Mouse (Mus musculus) MEL (cell line): ENCODE measurements around the gene Aph1c. TPM values are rescaled to one million over a fixed set of nuclear protein-coding genes. Genes with fewer than 3 reads are reported as not detected.
"Not testable (repeated sequence)": the region's sequence is repeated elsewhere in the genome, so short reads cannot be mapped to it uniquely, and the experiment has no call there.

ENCODE experiments used
- DNase-seq: peaks from one replicate; pipeline ENCODE4 v3.0.0; 2011; ENCODE audit warnings: low read depth, low spot score
- H3K27ac ChIP-seq: 2 replicates; pipeline ENCODE4 v1.5.1; 2012; ENCODE audit warnings: low read depth, mild to moderate bottlenecking, control low read depth, low read length, moderate library complexity; ENCODE audit not compliant: control insufficient read depth
- H3K27me3 ChIP-seq, 2 experiments: fragments of 150-350 bp in 1 of 2; sonication (generic) in 1 of 2; 2 replicates each; pipeline ENCODE4 v1.6.1; 2012; ENCODE audit warnings: low read length in 2 of 2, mild to moderate bottlenecking in 2 of 2, improper control_type of control experiment in 1 of 2, moderate library complexity in 1 of 2; ENCODE audit not compliant: insufficient read depth in 2 of 2, control insufficient read depth in 1 of 2
- H3K36me3 ChIP-seq, 2 experiments: 2 replicates each; pipeline ENCODE4 v1.6.1; 2012 to 2014; ENCODE audit warnings: low read length in 2 of 2, improper control_type of control experiment in 1 of 2, inconsistent platforms in 1 of 2, mild to moderate bottlenecking in 1 of 2; ENCODE audit not compliant: insufficient read depth in 2 of 2, control insufficient read depth in 1 of 2
- H3K4me1 ChIP-seq, 2 experiments: fragments of 150-350 bp in 1 of 2; sonication (generic) in 1 of 2; 2 replicates each; pipeline ENCODE4 v1.6.1; 2012; ENCODE audit warnings: low read length in 2 of 2, improper control_type of control experiment in 1 of 2, mild to moderate bottlenecking in 1 of 2; ENCODE audit not compliant: insufficient read depth in 2 of 2, control insufficient read depth in 1 of 2
- H3K4me3 ChIP-seq, 2 experiments: fragments of 150-350 bp in 1 of 2; sonication (generic) in 1 of 2; 2 replicates each; pipeline ENCODE4 v1.5.1; 2012; ENCODE audit warnings: low read depth in 2 of 2, low read length in 2 of 2, mild to moderate bottlenecking in 2 of 2, moderate library complexity in 2 of 2, control low read depth in 1 of 2, improper control_type of control experiment in 1 of 2; ENCODE audit not compliant: control insufficient read depth in 1 of 2, insufficient read depth in 1 of 2
- H3K79me2 ChIP-seq: 2 replicates; pipeline ENCODE4 v1.6.1; 2012; ENCODE audit warnings: mild to moderate bottlenecking, low read length, moderate library complexity; ENCODE audit not compliant: control insufficient read depth, poor library complexity, insufficient read depth
- H3K9ac ChIP-seq: 2 replicates; pipeline ENCODE4 v1.6.1; 2012; ENCODE audit warnings: low read depth, mild to moderate bottlenecking, control low read depth, low read length, moderate library complexity; ENCODE audit not compliant: control insufficient read depth, poor library complexity, severe bottlenecking
- H3K9me3 ChIP-seq: fragments of 150-350 bp; sonication (generic); replicated peaks from 2 replicates; pipeline ENCODE4 v1.6.1; 2012; ENCODE audit warnings: mild to moderate bottlenecking, low read length, improper control_type of control experiment, moderate library complexity; ENCODE audit not compliant: insufficient read depth
- BHLHE40 ChIP-seq: IDR thresholded peaks from 2 replicates; pipeline ENCODE4 v1.6.1; 2012; ENCODE audit warnings: low read depth, mild to moderate bottlenecking, inconsistent platforms, low read length, improper control_type of control experiment, borderline replicate concordance
- CHD1 ChIP-seq: IDR thresholded peaks from 2 replicates; pipeline ENCODE4 v1.6.1; 2012; ENCODE audit warnings: low read depth, mild to moderate bottlenecking, inconsistent platforms, low read length, improper control_type of control experiment
- CTCF ChIP-seq, 3 experiments: IDR thresholded peaks in 2 of 3; conservative IDR thresholded peaks in 1 of 3; 2 replicates each; pipeline ENCODE4 v1.5.1; 2011 to 2012; ENCODE audit warnings: low read length in 3 of 3, low read depth in 2 of 3, mild to moderate bottlenecking in 2 of 3, improper control_type of control experiment in 1 of 3, inconsistent platforms in 1 of 3, mixed read lengths in 1 of 3, moderate library complexity in 1 of 3; ENCODE audit not compliant: control insufficient read depth in 1 of 3, insufficient read depth in 1 of 3, poor library complexity in 1 of 3, severe bottlenecking in 1 of 3
- ELF1 ChIP-seq: IDR thresholded peaks from 2 replicates; pipeline ENCODE4 v1.6.1; 2014; ENCODE audit warnings: low read depth, mild to moderate bottlenecking, inconsistent platforms, low read length, improper control_type of control experiment, moderate library complexity
- ETS1 ChIP-seq: IDR thresholded peaks from 2 replicates; pipeline ENCODE4 v1.6.1; 2012; ENCODE audit warnings: low read depth, mild to moderate bottlenecking, inconsistent platforms, low read length, improper control_type of control experiment, moderate library complexity
- GATA1 ChIP-seq: IDR thresholded peaks from 2 replicates; pipeline ENCODE4 v1.6.1; 2011; ENCODE audit warnings: low read depth, low read length, improper control_type of control experiment
- MAFK ChIP-seq: IDR thresholded peaks from 2 replicates; pipeline ENCODE4 v1.6.1; 2011; ENCODE audit warnings: low read depth, mild to moderate bottlenecking, low read length, improper control_type of control experiment, borderline replicate concordance
- POLR2A ChIP-seq, 2 experiments: IDR thresholded peaks; 2 replicates each; pipeline ENCODE4 v1.6.1; 2011 to 2012; ENCODE audit warnings: low read length in 2 of 2, mild to moderate bottlenecking in 2 of 2, control low read depth in 1 of 2, improper control_type of control experiment in 1 of 2, low read depth in 1 of 2, moderate library complexity in 1 of 2; ENCODE audit not compliant: control insufficient read depth in 1 of 2, insufficient read depth in 1 of 2, poor library complexity in 1 of 2
- POLR2AphosphoS2 ChIP-seq: IDR thresholded peaks from 2 replicates; pipeline ENCODE4 v1.6.1; 2011; ENCODE audit warnings: low read length, improper control_type of control experiment
- SIN3A ChIP-seq: IDR thresholded peaks from 2 replicates; pipeline ENCODE4 v1.6.1; 2012; ENCODE audit warnings: low read length, improper control_type of control experiment, inconsistent platforms
- SMC3 ChIP-seq: IDR thresholded peaks from 2 replicates; pipeline ENCODE4 v1.6.1; 2011; ENCODE audit warnings: low read depth, low read length, improper control_type of control experiment
- UBTF ChIP-seq: IDR thresholded peaks from 2 replicates; pipeline ENCODE4 v1.6.1; 2012; ENCODE audit warnings: low read depth, mild to moderate bottlenecking, inconsistent platforms, low read length, improper control_type of control experiment, moderate library complexity, borderline replicate concordance; ENCODE audit not compliant: insufficient read depth
- ZKSCAN1 ChIP-seq: IDR thresholded peaks from 2 replicates; pipeline ENCODE4 v1.6.1; 2012; ENCODE audit warnings: low read depth, mild to moderate bottlenecking, inconsistent platforms, low read length, improper control_type of control experiment, moderate library complexity
- ZMIZ1 ChIP-seq: IDR thresholded peaks from 2 replicates; pipeline ENCODE4 v1.6.1; 2012; ENCODE audit warnings: low read depth, mild to moderate bottlenecking, inconsistent platforms, low read length, improper control_type of control experiment, moderate library complexity
- ZNF384 ChIP-seq: IDR thresholded peaks from 2 replicates; pipeline ENCODE4 v1.6.1; 2012; ENCODE audit warnings: low read depth, mild to moderate bottlenecking, inconsistent platforms, low read length, improper control_type of control experiment
- polyA plus RNA-seq, 2 experiments: library from polyadenylated mRNA; stranded (reverse) in 1 of 2; unstranded in 1 of 2; fragments of >175 nt in 1 of 2; fragments of >200 nt in 1 of 2; gene quantifications; 2 replicates each; pipeline versions ENCODE4 v1.2.1 to v1.2.4; 2012; ENCODE audit warnings: low replicate concordance in 2 of 2, low read depth in 1 of 2; ENCODE audit not compliant: insufficient read length in 2 of 2, insufficient read depth in 1 of 2, missing spikeins in 1 of 2
- total RNA-seq: library from RNA; depleted of rRNA; stranded (reverse); fragments of 300-350 nt; gene quantifications from 2 replicates; pipeline ENCODE4 v1.2.3, GENCODE M21; 2012

Gene Aph1c
- total and polyA plus RNA-seq, 3 experiments, result 0.23 to 0.39 TPM; not detected in 1

DNA sequence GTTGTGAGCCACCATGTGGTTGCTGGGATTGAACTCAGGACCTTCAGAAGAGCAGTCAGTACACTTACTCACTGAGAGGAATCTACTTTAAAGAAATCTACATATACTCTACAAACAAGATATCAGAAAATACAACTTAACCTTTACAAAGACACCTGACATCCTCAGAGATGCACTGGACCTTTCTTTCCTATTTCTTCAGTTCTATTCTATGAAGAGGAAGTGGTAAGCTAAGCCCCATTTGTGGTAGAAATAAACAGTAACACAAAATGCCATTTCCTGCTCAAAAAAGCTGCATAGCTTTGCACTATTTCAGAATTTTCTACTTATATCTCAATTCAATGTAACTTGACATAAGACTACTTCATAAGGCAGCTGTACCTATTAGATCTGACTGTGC lies 39.0 kb upstream of the Aph1c start:
- DNase-seq, result peak; percentile 25
- H3K27me3 ChIP-seq, result no peaks in the 10 kb centered on the region
- H3K4me1 ChIP-seq, result peaks cover 0 to 2% of the 10 kb centered on the region in 2 experiments; a peak in 2 of 4 replicates
- H3K27ac ChIP-seq, result no peak overlapping the region
- no peak overlapping the region for H3K4me3 ChIP-seq
- H3K36me3 ChIP-seq, result no peaks in the 10 kb centered on the region
- TF ChIP-seq ELF1 (no peak), ZMIZ1 (no peak), ETS1 (no peak), POLR2AphosphoS2 (no peak), SMC3 (0 out of 2 replicates have a peak, but pooled peaks have one; percentile 28), BHLHE40 (no peak), UBTF (no peak), ZKSCAN1 (no peak), CHD1 (no peak), GATA1 (no peak), POLR2A (IDR thresholded peaks at IDR 0.05; ENCODE audit: control insufficient read depth in 1 of 2, insufficient read depth in 1 of 2, low read depth in 1 of 2, low read length in 2 of 2, poor library complexity in 1 of 2) (no peak), MAFK (no peak), ZNF384 (no peak), CTCF (IDR thresholded peaks at IDR 0.05 in 2 of 3, conservative IDR thresholded peaks at IDR 0.05 in 1 of 3; ENCODE audit: control insufficient read depth in 1 of 3, insufficient read depth in 1 of 3, low read depth in 2 of 3, low read length in 3 of 3, poor library complexity in 1 of 3, severe bottlenecking in 1 of 3) (peak in 1 of 3 experiments; percentile 8; a peak in 1 of 6 replicates)
- no peak overlapping the region for H3K9ac ChIP-seq
- H3K79me2 ChIP-seq, result no peaks in the 10 kb centered on the region
- H3K9me3 ChIP-seq, result no peaks in the 10 kb centered on the region

- H3K27me3 ChIP-seq, H3K4me1 ChIP-seq, H3K36me3 ChIP-seq, H3K9ac ChIP-seq, H3K9me3 ChIP-seq, H3K79me2 ChIP-seq, H3K27ac ChIP-seq, DNase-seq, H3K4me3 ChIP-seq: not testable (repeated sequence)
Observed at GRCm38 (mm10) chr9:66873009-66873408, 38.5 kb upstream of the Aph1c start.

DNA sequence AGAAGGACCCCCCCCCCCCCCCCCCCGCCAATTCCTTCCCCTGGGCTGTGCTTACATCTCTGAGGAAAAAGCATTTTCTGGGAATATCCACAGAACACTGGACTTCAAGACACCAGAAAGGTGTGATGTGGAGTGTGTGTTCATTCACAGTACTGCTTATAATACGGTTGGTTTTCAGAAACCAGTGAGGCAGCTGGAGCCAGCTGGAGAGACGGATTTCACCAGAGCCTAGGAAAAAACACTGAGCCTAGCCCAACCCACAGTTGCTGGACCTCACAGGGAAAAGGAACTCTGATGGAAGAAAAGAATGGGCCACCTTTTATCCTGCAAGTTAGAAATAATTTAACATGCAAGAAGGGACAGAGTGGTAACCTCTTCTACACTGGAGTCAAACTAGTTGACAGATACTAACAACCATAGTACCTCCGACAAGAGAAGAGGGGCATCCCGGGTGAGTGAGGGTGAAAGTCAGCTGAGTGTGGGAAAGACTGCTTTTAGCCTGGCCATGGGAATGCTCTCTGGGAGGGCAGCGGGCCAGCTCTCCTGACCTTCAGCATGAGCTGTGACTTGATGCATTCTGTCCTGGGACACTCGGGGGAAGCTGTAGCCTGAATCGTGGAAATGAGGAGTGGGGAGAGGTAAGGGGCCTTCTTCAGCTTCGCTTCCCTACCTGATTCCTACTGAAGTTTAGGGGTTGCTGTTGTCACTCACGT lies 37.6 kb upstream of the Aph1c start:
- H3K79me2 ChIP-seq, result no peaks in the 10 kb centered on the region
- no peak overlapping the region for H3K9ac ChIP-seq
- H3K27me3 ChIP-seq, result no peaks in the 10 kb centered on the region
- peaks cover 0 to 2% of the 10 kb centered on the region in 2 experiments; a peak in 2 of 4 replicates for H3K4me1 ChIP-seq
- H3K36me3 ChIP-seq, result no peaks in the 10 kb centered on the region
- no peak for DNase-seq
- no peak overlapping the region for H3K4me3 ChIP-seq
- no peaks in the 10 kb centered on the region for H3K9me3 ChIP-seq
- H3K27ac ChIP-seq, result no peak overlapping the region
- TF ChIP-seq POLR2AphosphoS2 (no peak), SIN3A (no peak), ELF1 (no peak)
